17 mouse cellular contexts compared by ENCODE assay signal in the genomic region with DNA sequence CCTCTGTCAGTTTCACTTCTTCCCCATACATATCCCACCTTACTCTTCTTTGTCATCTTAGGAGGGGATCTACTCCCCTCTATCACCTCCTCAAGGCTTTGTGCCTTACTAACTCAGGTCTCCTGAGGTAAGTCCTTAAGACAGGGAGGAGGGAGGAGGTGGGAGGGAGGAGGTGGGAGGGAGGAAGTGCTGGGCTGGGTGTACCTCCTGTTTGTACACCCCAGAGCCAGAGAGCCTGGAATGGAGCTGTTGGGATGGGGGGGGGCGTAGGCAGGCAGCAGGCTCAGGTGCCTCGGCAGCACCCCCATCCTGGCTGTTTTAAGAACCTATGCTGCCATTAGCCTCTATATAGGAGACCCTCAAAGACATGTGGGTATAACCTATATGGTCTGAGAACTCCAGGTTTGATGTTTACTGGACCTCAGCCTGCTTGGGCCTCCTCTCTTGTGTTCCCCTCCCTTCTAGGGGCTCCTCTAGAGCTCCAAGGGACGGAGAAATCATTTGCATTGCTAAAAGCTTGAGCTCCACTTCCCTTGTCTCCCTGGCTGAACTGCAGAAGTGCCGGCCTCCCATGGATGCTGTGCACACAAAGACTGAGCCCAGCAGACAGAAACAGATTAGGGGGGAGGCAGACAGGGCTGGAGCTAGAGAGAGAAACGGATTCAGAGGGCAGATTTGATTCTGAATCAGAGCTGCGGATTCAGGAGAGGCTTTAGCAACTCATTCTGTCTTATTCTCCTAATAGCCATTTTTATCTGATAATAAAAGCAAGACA. TPM values are rescaled to one million over a fixed set of nuclear protein-coding genes. Genes with fewer than 3 reads are reported as not detected.
DNase-seq lines count a peak whose midpoint lies in the region; ATAC-seq lines count a peak whose summit lies in the region.
"Had no signal": no experiment of that assay in that cellular context is flagged by ENCODE, and none has a peak within 500 bp of the region (broad histone marks: within the 10 kb centered on the region; RNA-seq: fewer than 3 reads in every experiment).

No protein-coding gene starts in this region.

- no peaks in the 10 kb centered on the region for H3K9me3 ChIP-seq in midbrain, embryonic 10.5 days (replicated peaks)
- H3K9me3 ChIP-seq: heart, embryonic 13.5 days had no signal

- H3K27ac ChIP-seq in midbrain, embryonic 10.5 days (replicated peaks): peak overlapping the region; percentile 89
- H3K27ac ChIP-seq: heart, embryonic 13.5 days; stomach, postnatal 0 days had no signal

- WGBS in midbrain, embryonic 10.5 days: 12% methylated on average over 6 of the region's 6 CpGs

- peak; percentile 35 for ATAC-seq in frontal cortex, adult (ENCODE audit: low TSS enrichment)
- ATAC-seq: intestine, postnatal 0 days; lung, postnatal 0 days; Patski had no signal

- H3K36me3 ChIP-seq in midbrain, embryonic 10.5 days: no peaks in the 10 kb centered on the region
- H3K36me3 ChIP-seq: heart, embryonic 13.5 days had no signal

- H3K27me3 ChIP-seq in midbrain, embryonic 10.5 days (ENCODE audit: low read depth, poor library complexity, severe bottlenecking): peaks cover 66% of the 10 kb centered on the region

- no peak for DNase-seq in frontal cortex, postnatal 14 days (ENCODE audit: low spot score in 2 of 2)
- DNase-seq in right cerebral cortex, adult 18-20 months: peak; percentile 64
- no peak for DNase-seq in right cerebral cortex, postnatal 14 days
- DNase-seq in midbrain, embryonic 10.5 days (ENCODE audit: low spot score): peak; percentile 68
- DNase-seq in cerebellum, adult 8-10 months: no peak
- no peak for DNase-seq in kidney, adult 9 months
- no peak for DNase-seq in urinary bladder, postnatal 10 days (ENCODE audit: low spot score)
- DNase-seq: cerebellum, adult 9-11 months; gastrocnemius, postnatal 10 days; liver had no signal

- peaks cover 77% of the 10 kb centered on the region for H3K4me1 ChIP-seq in midbrain, embryonic 10.5 days

- peak overlapping the region; percentile 31 for H3K4me3 ChIP-seq in midbrain, embryonic 10.5 days
- H3K4me3 ChIP-seq: heart, embryonic 13.5 days had no signal

RNA-seq across cellular contexts. Expression of a gene that starts 3.5 kb away (rescaled TPM):
- 1.3 and 2.2 TPM in 2 replicates for polyA plus RNA-seq in midbrain, embryonic 10.5 days (2016; fragmentation: Nextera tagmentation; extraction: Ambion mirVana)
- polyA plus RNA-seq: heart, embryonic 13.5 days; lung, postnatal 0 days; Patski had no signal

RNA-seq across cellular contexts. Expression of a gene that starts 34.0 kb away (rescaled TPM):
- polyA plus RNA-seq in midbrain, embryonic 10.5 days (2016; fragmentation: Nextera tagmentation; extraction: Ambion mirVana): 0.36 TPM in 1 of 2 replicates, not detected in the other
- polyA plus RNA-seq: C2C12; lung, postnatal 0 days; Patski had no signal

RNA-seq across cellular contexts. Expression of a gene that starts 41.8 kb away (rescaled TPM):
- 0.26 TPM in 1 of 2 replicates, not detected in the other for polyA plus RNA-seq in midbrain, embryonic 10.5 days (2016; fragmentation: Nextera tagmentation; extraction: Ambion mirVana)
- polyA plus RNA-seq: C2C12; heart, embryonic 13.5 days; lung, postnatal 0 days; Patski had no signal

RNA-seq across cellular contexts. Expression of a gene that starts 59.9 kb away (rescaled TPM):
- 0.85 and 1.3 TPM in 2 replicates for polyA plus RNA-seq in midbrain, embryonic 10.5 days (2016; fragmentation: Nextera tagmentation; extraction: Ambion mirVana)
- polyA plus RNA-seq: heart, embryonic 13.5 days; intestine, postnatal 0 days; lung, postnatal 0 days; Patski had no signal

Comparison
In these comparisons a context has a peak if more than half of its experiments do, and no peak if none do; other contexts are left out.
1. DNase-seq: peak in right cerebral cortex, adult 18-20 months (single experiment) and midbrain, embryonic 10.5 days (single experiment); none in frontal cortex, postnatal 14 days (0 of 2), right cerebral cortex, postnatal 14 days (single experiment), cerebellum, adult 8-10 months (single experiment), kidney, adult 9 months (single experiment) and urinary bladder, postnatal 10 days (single experiment).